Mouse (Mus musculus) adrenal gland, adult 2 months (tissue): ENCODE data around the gene Hnrnpa2b1. TPM values are rescaled to one million over a fixed set of nuclear protein-coding genes. Genes with fewer than 3 reads are reported as not detected.
A peak's percentile ranks its signal among the peaks of the same experiment; 100 is the strongest.

Experiments used
- DNase-seq: peaks from one replicate; pipeline ENCODE4 v3.0.0; 2021
- polyA plus RNA-seq: library from polyadenylated mRNA; depleted of rRNA; stranded (reverse); fragments of >200 nt; gene quantifications from 2 replicates; pipeline ENCODE4 v1.2.3, GENCODE M21; 2012
- total RNA-seq, 2 experiments: library from RNA; stranded (reverse); gene quantifications; 2 replicates each; pipeline ENCODE4 v1.2.3; 2021

Gene Hnrnpa2b1
- total and polyA plus RNA-seq, 3 experiments = 35.2 to 575 (median 435) TPM

DNA sequence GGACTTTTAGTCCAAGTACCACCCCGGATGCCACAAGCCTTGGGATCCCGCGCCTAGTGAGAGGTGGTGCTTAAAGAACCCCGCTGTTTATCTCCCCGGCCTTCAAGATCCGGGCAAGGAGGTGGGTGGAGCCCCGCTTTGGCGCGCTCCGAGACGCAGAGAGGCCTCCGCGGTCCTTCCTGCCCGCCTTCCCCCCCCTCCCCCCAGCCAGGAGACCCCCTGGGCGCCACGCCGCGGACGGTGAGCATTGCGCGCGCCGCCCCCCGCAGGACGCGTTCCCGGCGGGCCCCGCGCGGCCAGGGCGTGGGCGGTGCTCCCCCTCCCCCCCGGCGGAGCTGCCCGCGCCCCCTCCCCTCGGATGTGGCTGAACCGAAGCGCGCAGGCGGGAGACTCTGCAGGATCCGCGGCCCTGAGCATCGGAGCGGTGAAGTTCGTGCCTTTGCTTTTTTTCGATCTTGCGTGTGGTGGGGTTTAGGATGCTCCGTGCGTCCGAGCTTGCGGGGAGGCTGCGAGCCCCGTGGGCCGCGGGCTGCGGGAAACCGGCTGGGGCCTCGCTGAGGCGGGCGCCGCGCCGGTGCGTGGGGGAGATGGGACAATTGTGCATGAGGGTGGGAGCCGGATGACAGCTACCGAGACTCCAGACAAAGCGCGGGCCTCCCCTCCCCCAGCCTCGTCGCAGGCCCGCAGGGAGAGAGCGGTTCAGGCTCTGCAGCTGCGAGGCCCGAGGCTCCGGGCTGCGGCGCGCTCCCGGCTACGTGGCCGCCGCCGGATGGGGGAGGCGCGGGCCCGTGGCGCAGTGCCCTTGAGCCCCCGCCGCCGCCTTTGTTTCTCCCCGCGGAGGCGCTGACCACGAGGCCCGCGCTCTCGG lies 851 bp upstream of the Hnrnpa2b1 start, which contains the start of gene Cbx3:
Cbx3 (plus strand) TSS at position 50 of the 868 bp plus-strand sequence.
- DNase-seq = peak; percentile 90

DNA sequence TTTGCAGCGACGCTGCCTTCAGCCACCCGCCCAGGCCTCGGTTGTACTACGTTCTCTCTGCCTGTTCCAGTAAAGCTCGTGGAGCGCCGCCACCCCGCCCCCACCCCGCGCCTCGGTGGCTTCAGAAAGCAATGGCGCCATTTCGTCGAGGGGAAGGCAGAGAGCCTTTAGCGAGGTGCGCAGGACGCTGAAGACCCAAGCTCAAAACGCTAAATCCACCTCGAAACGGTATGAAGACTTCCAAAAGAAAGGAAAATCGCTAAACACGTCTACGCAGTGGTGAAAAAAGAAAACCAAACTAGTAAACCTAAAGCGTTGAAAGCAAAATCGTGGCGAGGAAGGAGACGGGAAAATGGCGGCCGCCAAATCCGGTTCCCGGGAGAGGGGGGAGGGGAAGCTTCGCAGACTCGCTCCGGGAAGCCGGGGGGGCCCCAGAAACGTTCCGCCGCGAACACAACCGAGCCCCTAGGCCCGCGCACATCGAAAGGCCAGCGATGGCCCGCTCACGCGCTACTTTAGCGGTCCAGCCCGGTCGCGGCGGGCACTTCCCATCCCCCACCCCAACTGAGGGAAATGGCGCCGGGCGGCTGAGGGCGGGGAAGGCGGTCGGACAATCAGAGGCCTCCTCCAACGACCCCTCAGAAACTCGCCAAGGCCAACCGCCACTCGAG lies 668 bp downstream of the Hnrnpa2b1 start:
- peak; percentile 88 for DNase-seq

DNA sequence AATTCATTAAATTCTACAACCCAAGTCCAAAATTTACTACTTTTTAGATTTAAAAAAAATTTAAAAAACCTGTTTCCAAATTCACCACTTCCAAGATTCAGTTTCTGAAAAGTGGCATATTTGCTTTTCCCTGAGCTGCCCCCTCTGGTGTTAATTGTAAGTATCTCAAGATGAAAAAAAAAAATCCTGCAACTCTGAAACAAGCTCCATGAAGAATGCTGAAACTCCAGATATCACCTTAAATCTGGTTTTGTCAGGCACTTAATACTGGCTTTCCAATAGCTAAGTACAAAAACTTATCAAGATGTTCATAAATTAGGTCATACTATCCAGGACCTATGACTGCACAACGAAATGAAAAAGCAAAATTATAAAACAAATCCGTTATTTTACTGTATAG lies 2.0 kb downstream of the Hnrnpa2b1 start:
- DNase-seq = no peak

- no peak for DNase-seq
Observed at GRCm38 (mm10) chr6:51460363-51460762, 9.3 kb downstream of the Hnrnpa2b1 start.

DNA sequence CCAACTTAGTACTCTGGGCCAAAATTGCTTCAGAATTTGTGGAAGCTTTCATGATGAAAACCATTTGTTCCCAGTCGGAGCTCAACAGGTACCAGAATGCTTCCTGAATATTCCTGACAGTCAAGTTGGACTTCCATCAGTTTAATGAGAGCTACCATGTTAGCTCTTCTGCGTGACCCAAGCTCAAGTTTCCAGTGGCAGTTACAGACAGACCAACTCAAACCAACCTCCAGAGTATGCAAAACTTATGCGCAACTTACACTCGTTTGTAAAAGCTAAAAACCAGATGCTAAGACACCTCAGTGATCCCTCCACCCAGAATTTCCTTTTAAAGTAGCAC lies 9.7 kb downstream of the Hnrnpa2b1 start:
- no peak for DNase-seq

GRCm38 (mm10) chr6:51459313-51460020 lies 10.2 kb downstream of the Hnrnpa2b1 start:
- DNase-seq = peak; percentile 21

DNA sequence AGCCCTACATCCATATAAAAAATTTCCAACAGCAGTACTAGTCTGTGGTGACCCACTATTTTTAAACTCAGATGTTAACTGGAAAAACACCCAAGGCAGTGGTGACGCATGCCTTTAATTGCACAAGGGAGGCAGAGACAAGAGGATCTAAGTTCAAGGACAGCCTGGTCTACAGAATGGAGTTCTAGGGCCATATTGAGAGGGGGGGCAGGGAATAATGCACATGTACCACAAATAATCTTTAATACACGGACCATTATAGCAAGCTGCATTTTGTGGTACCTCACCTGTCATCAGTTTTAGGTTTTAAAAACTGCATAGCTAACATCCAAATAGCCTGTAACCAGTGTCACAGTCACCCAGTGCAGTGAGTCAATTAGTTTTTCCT lies 10.8 kb downstream of the Hnrnpa2b1 start:
- DNase-seq = peak; percentile 81

GRCm38 (mm10) chr6:51457770-51458387 lies 11.8 kb downstream of the Hnrnpa2b1 start:
- DNase-seq = no peak

DNA sequence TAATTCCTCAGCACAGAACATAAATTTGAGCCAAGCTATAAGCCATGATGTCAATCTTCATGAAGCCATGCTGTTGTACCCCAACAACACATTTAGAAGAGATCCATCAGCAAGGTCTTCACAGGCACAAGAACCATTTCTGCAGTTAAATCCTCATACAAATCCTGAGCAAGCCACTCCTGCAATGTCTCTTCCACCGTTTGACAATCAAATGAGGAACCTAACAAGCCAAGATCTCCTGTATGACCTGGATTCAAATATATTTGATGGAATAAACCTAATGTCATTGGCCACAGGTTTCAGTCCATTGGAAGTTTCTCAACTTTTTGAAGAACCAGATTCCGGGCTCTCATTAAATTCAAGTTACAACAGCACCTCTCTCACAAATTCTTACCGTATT lies 12.4 kb downstream of the Hnrnpa2b1 start:
- no peak for DNase-seq

- DNase-seq = no peak
Observed at GRCm38 (mm10) chr6:51456198-51456597, 13.5 kb downstream of the Hnrnpa2b1 start.

DNA sequence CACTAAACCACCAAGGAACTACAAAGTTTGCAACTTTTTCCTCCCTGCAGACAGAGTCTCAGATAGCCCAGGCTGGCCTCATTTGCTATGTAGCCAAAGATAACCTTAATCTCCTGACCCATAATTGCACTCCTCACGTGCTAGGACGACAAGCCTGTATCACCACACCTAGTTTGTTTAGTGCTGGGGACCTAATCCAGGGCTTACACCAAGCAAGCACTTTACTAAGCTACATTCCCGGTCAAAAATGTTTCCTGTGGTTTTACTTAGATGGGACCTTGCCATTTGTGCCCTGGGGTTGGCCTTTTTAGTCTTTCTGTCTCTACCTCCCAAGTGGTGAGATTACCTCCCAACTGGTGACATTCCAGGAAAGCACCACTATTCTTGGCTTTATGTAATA lies 14.7 kb downstream of the Hnrnpa2b1 start:
- no peak for DNase-seq

GRCm38 (mm10) chr6:51452927-51453503 lies 16.7 kb downstream of the Hnrnpa2b1 start:
- no peak for DNase-seq

DNA sequence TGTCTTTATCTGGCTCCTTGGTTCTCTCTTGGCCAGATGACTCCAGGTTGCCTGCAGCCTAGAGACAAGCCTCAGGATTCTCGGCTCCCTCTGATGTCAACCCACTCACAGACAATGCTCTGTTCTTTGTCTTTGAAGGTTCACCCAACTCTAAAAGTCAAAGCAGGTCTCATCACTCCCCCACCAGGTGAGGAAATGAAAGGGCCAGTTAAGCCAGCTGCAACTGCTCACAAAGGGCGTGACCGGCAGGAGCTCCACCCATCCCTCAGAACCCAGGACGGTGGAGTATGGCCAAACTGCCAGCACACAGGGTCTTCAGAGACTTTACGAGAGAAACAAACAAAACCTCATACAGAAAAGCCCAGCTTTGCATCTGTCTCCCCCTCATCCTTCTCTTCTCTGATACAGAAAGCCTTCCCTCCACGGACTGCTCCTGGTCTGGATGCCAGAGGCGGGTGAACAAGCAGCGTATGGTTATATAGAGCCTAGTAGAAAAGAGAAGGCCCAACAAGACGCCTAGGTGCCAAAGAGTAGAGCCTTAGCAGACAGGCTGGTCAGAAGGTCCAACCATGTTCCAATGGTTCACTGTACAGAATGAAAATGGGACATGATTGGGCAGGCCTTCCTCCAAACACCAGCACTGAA lies 27.4 kb downstream of the Hnrnpa2b1 start:
- no peak for DNase-seq

DNA sequence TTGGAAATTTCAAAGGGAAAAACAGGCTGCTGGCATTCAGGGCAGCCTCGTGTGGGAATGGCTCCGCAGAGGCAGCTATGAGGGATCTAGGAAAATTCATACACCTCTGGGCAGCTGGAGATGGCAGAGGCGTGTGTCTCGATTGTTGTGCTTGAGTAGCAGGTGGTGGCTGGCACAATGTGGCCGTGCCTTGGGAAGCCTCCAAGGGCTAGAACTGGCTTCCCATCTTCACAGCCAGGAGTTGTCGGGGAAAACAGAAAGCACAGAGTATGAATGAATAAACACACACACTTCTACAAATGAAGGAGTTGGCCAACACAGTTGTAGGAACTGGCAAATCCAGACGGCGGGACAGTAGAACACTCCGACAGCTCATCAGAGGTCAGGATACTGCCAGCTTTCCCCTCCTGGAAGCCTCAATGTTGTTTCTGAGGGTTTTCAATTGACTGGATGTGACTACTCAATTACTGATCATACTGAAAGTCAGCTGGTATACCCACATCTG lies 30.8 kb downstream of the Hnrnpa2b1 start:
- DNase-seq = no peak

DNA sequence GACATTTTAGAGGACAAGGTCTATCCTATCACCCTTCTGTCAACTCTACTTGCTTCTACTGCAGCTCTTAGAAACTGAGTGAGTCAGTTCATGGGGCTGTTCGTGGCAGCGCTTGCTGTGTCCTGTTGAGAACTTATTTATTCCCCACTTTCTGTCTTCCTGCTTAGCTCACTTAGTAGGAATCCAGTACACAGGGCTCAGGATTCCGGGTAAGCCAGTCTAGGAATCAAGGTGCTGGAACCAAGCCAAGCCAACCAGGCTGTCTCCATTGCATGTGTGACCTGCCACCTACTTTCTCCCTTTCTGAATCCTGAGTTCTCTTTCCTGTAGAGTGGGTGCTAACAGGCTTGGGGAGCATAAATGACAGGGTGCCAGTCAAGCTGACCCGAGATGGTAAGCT lies 32.0 kb downstream of the Hnrnpa2b1 start:
- no peak for DNase-seq

GRCm38 (mm10) chr6:51434270-51434669 lies 35.4 kb downstream of the Hnrnpa2b1 start:
- no peak for DNase-seq

DNA sequence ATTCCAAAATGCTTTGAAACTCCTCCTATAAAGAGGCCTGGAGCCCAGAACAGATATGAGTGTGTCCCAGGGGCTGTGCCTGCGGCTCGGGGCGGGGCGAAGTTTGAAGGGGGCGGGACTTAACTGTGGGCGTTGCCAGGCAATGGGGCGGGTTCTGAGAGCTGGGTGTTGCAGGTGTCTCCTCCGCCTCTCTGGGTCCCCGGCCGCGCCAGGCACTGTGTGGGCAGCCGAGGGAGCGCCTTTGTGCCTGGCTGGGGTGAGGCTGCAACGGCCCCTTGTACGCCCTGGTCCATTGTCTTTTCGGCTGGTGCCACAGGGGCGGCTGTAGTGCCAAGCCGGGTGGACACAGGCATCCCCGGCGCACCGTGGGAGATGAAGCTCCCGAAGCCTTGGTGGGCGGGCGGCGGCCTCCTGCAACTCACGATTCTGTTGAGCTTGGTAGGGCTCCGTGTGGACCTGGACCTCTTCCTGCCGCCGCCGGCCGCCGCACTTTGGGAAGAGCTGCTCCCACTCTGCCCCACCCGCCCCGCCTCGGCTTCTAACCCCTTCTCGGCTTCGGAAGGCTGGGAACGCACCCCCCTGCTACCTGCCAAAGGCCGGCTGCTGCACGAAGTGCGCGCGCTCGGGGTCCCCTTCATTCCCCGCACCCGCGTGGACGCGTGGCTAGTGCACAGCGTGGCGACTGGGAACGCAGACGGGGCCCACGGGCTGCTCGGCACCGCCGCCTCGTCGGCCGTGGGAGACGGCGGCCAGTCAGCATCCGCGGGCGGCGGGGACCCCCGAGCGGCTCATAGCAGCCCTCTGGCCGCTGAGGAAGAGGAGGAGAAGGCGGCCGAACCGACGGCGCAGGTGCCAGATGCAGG lies 36.9 kb downstream of the Hnrnpa2b1 start, which contains the start of gene Nfe2l3:
Nfe2l3 (plus strand) TSS at position 136 of the 863 bp plus-strand sequence.
- peak; percentile 74 for DNase-seq

DNA sequence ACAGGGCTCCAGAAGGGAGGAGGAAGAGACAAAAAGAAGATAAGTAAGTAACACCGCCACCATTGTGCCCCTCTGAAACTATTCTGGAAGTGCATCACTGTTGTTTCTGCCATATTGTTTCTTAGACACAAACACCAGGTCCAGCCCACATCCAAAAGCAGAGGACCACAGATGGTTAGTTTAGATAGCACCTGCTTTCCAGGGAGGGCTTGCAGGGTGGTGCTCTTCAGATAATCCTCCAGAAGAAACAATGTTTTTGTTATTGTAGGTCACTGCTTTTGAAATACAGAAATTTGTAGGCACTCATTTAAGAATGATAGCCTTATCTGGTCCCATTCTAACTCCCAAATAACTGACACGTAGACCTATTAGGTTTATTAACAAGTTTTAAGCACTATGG lies 45.2 kb downstream of the Hnrnpa2b1 start:
- no peak for DNase-seq

GRCm38 (mm10) chr6:51423466-51424122 lies 46.1 kb downstream of the Hnrnpa2b1 start:
- DNase-seq = no peak
